Mouse (Mus musculus) hindbrain, embryonic 15.5 days (tissue): ENCODE measurements at regions not wholly inside any gene's neighbourhood (a gene's known extent, or its start where the extent isn't known, plus 50 kb on each side); places are given as distances from the start of the nearest gene placed in this dataset.

Experiments used
- ATAC-seq: fragments of 200-750 bp; cut with Nextera tagmentation; 2 replicates; pipeline ENCODE4 v1.8.0; 2017; ENCODE audit warnings: low read depth, moderate number of reproducible peaks, moderate TSS enrichment; ENCODE audit not compliant: low FRiP score
- H3K27ac ChIP-seq: fragments of 300-500 bp; sonication (generic); replicated peaks from 2 replicates; pipeline ENCODE4 v1.5.1; 2015; ENCODE audit warnings: mild to moderate bottlenecking, inconsistent platforms
- H3K27me3 ChIP-seq: fragments of 300-500 bp; sonication (generic); 2 replicates; pipeline ENCODE4 v1.6.1; 2015; ENCODE audit warnings: control low read depth, inconsistent platforms
- H3K36me3 ChIP-seq: fragments of 300-500 bp; sonication (generic); 2 replicates; pipeline ENCODE4 v1.6.1; 2015; ENCODE audit warnings: control low read depth, inconsistent platforms
- H3K4me1 ChIP-seq: fragments of 300-500 bp; sonication (generic); replicated peaks from 2 replicates; pipeline ENCODE4 v1.6.1; 2015; ENCODE audit warnings: control low read depth, inconsistent platforms
- H3K4me2 ChIP-seq: fragments of 300-500 bp; sonication (generic); 2 replicates; pipeline ENCODE4 v1.6.1; 2015; ENCODE audit warnings: moderate library complexity, mild to moderate bottlenecking, inconsistent platforms
- H3K4me3 ChIP-seq: fragments of 300-500 bp; sonication (generic); 2 replicates; pipeline ENCODE4 v1.5.1; 2015; ENCODE audit warnings: mild to moderate bottlenecking, inconsistent platforms
- H3K9ac ChIP-seq: fragments of 300-500 bp; sonication (generic); 2 replicates; pipeline ENCODE4 v1.6.1; 2015; ENCODE audit warnings: inconsistent platforms
- H3K9me3 ChIP-seq: fragments of 300-500 bp; sonication (generic); 2 replicates; pipeline ENCODE4 v1.6.1; 2016; ENCODE audit warnings: control low read depth, inconsistent platforms
- WGBS: fragments of 180-500 bp; shearing (Covaris S2); methylation state at CpG from one replicate; pipeline ENCODE4 v1.1.7; 2015; 5-methylcytosine and 5-hydroxymethylcytosine counted together

DNA sequence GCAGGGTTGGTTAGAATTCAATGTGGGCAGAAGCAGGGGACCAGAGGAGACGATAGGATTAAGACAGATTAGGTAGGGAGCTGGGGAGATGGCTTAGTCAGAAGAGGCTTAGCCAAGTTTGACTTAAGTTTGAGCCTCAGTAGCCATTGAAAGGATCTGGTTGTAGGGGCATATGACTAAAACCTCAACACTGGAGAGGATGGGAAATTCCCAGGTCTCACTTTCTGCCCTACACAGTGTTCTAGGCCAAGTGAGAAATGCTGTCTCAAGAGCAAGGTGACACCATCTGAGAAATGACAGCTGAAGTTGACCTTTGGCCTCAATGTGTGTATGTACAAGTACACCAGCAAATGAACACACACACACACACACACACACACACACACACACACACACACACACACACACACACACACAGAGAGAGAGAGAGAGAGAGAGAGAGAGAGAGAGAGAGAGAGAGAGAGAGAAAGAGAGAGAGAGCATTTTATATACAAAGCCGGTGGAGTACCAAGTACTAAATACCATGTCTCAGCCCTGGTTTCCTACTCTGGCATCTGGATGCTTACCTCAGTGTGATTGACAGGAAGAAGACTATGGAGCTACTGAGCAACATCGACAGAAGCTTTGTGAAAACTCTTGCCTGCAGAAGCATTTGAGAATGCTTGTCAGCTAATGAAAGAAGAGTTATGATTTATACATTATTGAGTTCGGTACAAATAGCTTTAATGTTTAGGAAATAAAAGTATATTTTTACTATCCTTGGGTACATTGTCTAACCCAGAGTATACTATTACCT is 85.3 kb upstream of the 4933412E24Rik start:
- 88% methylated on average over 4 of the region's 4 CpGs for WGBS
- Histone ChIP-seq H3K36me3 (no peaks in the 10 kb centered on the region), H3K27ac (no peak overlapping the region), H3K9ac (no peak overlapping the region), H3K4me2 (no peak overlapping the region), H3K9me3 (no peaks in the 10 kb centered on the region), H3K4me1 (no peaks in the 10 kb centered on the region), H3K27me3 (no peaks in the 10 kb centered on the region), H3K4me3 (no peak overlapping the region)
- ATAC-seq, result no peak

GRCm38 (mm10) chr15:60097141-60097540 is 80.7 kb upstream of the 4933412E24Rik start:
- no peak for ATAC-seq
- 21% methylated on average over 4 of the region's 4 CpGs for WGBS

GRCm38 (mm10) chr15:60096131-60096530 is 79.7 kb upstream of the 4933412E24Rik start:
- H3K4me3 ChIP-seq, result no peak overlapping the region
- no peak overlapping the region for H3K9ac ChIP-seq
- H3K27me3 ChIP-seq, result no peaks in the 10 kb centered on the region
- H3K4me1 ChIP-seq, result no peaks in the 10 kb centered on the region
- no peak overlapping the region for H3K4me2 ChIP-seq
- H3K27ac ChIP-seq, result no peak overlapping the region
- no peaks in the 10 kb centered on the region for H3K9me3 ChIP-seq
- no peak for ATAC-seq
- 86% methylated on average over 4 of the region's 4 CpGs for WGBS
- no peaks in the 10 kb centered on the region for H3K36me3 ChIP-seq

More at GRCm38 (mm10) chr15:60097141-60097540, 80.7 kb upstream of the 4933412E24Rik start:
- Histone ChIP-seq H3K4me2 (no peak overlapping the region), H3K9ac (no peak overlapping the region), H3K27ac (no peak overlapping the region), H3K36me3 (no peaks in the 10 kb centered on the region), H3K9me3 (no peaks in the 10 kb centered on the region), H3K27me3 (no peaks in the 10 kb centered on the region), H3K4me3 (no peak overlapping the region), H3K4me1 (no peaks in the 10 kb centered on the region)

- no peaks in the 10 kb centered on the region for H3K9me3 ChIP-seq
- H3K27ac ChIP-seq, result no peak overlapping the region
- no peak overlapping the region for H3K9ac ChIP-seq
- no peaks in the 10 kb centered on the region for H3K4me1 ChIP-seq
- no peaks in the 10 kb centered on the region for H3K36me3 ChIP-seq
- no peak overlapping the region for H3K4me2 ChIP-seq
- no peaks in the 10 kb centered on the region for H3K27me3 ChIP-seq
- no peak overlapping the region for H3K4me3 ChIP-seq
- WGBS, result 87% methylated on average over 5 of the region's 5 CpGs
- no peak for ATAC-seq
Measured at GRCm38 (mm10) chr15:60089921-60090320, 73.5 kb upstream of the 4933412E24Rik start.

DNA sequence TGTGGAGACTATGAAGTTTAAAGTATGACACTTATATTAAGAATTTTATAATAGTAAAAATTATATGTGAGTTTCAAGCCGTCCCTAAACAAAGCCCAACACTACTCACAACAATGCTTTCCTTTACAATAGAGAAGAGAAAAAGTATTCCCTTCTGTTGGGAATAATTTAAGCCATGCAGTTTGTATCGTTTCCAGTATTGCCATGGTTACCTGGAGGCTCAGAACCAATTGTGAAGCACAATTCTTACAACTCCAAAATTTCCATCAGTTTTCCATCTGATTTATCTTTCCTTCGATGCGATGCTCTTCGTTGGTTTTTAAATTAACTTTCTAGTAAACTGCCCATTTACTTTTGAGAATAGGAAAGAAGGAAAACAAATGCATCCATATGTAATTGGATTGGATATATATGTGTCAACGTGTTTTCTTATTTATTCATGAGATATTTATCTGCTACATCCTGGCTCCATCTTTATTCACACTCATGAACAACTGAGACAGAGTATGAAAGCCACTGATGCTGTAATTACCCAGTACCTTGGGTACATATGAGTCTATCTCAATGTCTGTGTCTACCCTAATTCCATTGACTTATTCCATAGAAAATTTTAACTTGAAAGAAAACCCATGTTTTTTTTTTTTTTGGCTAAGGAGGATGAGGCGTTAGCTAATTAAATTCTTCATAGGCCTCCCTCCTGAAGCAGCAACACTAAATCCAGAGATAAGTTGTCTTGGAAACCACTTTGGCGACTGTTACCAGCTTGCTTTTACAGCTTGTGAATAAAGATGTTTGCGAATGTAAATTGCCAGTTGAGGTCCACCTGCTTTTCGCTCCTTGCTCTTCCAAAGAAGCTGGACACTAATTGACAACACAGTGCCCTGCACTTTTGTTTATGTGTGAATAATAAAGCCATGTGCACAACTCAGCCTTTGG is 72.8 kb upstream of the 4933412E24Rik start:
- H3K36me3 ChIP-seq, result no peaks in the 10 kb centered on the region
- no peak overlapping the region for H3K9ac ChIP-seq
- ATAC-seq, result no peak
- H3K4me3 ChIP-seq, result no peak overlapping the region
- H3K4me1 ChIP-seq, result no peaks in the 10 kb centered on the region
- no peaks in the 10 kb centered on the region for H3K9me3 ChIP-seq
- no peaks in the 10 kb centered on the region for H3K27me3 ChIP-seq
- WGBS, result 67% methylated on average over 10 of the region's 10 CpGs
- H3K4me2 ChIP-seq, result no peak overlapping the region
- no peak overlapping the region for H3K27ac ChIP-seq
